Mouse (Mus musculus): ENCODE measurements around the gene Cd53.

The Cd53 gene

GRCm38 (mm10) chr3:106789930-106790329 lies at the start of gene Cd53:
TSS of gene Cd53 (minus strand) at chr3:106790149.
- DNase-seq: no peak

DNA sequence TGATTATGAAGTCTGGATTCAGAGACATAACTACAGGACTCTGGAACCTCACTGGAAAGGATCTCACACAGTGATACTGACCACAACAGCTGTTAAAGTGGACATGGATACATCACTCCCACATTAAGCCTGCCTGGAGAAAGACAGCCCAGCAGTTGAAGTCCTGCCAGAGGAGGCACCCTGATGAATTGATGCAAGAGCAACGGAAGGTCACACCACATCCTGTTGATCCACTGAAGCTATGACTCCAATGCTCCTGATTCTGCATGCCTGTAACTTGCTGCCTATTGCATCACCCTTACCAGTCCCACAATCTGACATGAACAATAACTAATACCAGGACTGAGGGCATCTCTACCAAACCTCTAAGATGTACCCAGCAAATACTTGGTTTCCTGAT lies 42.2 kb upstream of the Cd53 start:
- no peak for DNase-seq

DNA sequence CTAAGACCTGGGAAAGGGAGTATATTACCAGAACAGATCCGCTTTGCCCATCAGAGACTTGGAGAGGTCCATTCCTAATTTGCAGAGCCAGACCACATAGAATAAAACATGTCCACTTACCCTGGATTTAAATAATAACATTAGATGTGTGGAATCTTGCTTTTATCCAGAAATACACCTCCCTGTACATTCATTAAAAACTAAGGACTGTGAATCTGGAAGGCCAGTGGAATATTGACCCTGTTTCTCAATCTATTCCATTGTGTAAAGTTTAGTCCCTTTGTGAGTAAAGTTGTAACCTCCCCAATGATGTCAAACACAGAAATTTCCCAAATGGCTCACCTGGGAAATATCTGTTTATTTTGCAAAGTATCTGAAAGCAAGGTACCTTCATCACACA lies 36.2 kb upstream of the Cd53 start, which contains the start of gene Olfr266:
TSS of gene Olfr266 (minus strand) at position 101 of the 400 bp plus-strand sequence.
- DNase-seq: no peak

DNA sequence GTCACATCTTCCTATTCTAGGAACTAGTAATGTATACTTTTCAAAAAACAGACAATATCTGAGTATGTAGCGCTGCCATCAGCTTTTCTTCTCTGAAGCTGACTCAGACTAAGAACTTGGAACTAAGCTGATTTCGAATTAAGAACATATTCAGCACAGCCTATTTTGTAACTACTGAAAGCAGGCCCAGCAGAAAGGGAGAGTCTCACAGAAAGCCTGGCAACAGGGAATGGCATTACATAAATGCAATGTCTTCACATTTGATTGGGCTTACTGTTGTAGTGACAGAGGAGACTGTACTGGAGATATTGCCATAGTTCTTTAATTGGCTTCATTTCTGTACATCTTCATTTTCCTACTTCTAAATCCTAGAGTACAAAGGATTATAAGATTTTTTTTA lies 27.7 kb upstream of the Cd53 start:
- no peak for DNase-seq

GRCm38 (mm10) chr3:106808972-106809695 lies 19.2 kb upstream of the Cd53 start:
- no peak for DNase-seq

GRCm38 (mm10) chr3:106798079-106798478 lies 8.1 kb upstream of the Cd53 start:
- no peak for DNase-seq

DNA sequence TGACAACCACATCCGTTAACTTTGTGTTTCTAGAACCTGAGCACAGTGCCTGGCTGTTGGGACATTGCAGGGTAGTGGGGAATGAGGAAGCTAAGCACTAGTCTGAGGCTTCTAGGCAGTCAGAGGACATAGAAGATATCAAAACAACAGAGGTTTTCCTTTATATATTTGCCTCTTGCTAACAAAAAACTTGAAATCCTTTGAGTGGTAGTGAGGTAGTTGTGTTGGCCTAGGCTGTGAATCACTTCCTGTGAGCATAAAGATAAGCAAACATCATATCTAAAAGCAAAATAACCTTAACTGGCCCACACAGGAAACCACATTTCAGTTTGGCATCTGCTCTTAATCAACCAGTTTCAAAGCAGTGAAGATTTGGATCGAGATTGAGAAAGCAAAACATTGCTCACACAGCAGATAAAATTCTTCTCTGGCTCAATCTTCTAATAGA lies 1.5 kb downstream of the Cd53 start:
- no peak for DNase-seq

DNA sequence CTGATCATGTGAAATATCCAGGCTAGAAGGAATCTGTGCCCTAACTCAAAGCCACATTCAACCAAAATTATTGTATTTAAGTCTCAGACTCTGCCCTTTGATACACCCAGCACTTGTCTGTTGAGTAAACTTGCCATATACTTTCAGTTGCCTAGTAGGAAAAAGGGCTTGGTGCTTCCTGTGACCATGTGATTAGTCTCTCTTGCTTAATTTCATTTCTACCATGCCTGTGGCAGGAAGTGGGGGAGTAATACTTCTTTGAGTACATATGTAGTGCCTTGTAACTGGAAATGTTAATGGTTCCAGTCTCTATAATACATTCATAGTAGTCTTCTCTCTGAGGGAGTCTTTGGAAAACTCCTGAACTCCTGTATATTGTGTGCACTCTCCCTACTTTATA lies 2.0 kb downstream of the Cd53 start:
- DNase-seq: no peak

GRCm38 (mm10) chr3:106785130-106785529 lies 4.8 kb downstream of the Cd53 start:
- no peak for DNase-seq

DNA sequence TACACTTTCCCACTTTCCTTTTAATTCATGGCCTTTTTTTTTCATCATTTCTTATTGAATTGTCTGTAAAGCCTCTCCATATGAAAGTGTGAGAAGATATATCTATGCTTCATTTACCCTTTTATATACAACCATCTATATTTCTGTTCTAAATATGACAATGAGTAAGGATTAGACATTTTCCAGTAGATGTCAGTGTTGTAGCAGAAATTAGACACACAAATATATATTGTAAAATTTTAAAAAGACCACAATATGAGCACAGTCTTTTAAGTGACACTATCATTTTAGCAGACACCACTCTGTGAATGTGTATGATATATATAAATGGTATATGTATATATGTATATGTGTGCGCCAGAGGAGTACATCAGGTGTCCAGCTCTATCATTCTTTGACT lies 18.1 kb downstream of the Cd53 start:
- DNase-seq: no peak

DNA sequence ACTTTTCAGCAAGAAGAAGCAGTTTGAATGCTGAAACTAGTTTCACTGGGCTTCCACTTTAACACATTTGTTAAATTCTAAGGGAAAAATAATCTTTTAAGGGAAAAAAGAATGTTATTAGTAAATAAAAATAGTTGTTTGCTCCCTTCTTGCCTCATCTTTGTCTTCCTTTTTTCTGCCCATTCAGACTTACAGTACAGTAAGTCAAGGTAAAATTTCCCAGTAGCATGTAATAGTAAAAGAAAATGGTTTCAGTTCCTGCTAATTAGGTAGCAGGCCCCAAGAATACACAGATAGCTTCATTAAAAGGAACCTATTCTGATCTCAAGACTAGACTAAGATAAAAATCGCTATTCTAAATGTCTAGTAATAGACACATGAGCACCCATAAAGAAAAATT lies 34.1 kb downstream of the Cd53 start:
- DNase-seq: no peak

- DNase-seq: peak; percentile 90
These were observed 67.7 kb downstream of the Cd53 start for GRCm38 (mm10) chr3:106722028-106722945.

DNA sequence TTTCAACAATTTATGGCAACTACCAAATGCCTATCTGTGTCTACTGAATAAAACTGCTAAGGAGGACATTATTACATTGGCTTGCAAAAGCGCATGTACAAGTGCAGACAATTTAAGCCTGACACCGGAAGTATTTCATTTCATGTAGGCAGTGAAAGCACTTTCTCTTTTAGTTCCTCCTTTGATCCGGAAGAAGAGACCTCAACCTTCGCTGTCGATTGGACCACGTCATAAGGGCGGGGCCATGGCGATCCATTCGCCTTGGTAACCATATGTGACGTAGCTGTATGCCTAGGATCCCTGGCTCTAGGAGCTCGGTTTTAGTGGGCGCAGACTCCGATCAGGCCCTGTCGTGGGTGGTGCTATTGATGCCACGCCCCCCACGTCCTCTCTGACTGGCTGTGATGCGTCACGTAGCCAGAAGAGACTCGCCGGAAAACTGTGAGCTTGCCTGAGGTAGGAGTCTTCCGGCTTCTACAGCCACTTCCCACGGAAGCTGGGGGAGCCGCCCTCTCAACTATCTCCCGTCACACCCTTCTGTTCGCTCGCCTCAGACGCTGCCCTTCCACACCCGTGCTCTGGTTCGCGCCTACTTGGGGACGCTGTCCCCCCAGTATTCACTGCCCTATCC lies 68.4 kb downstream of the Cd53 start:
- DNase-seq: peak; percentile 95

Data from embryo, embryonic 11 days (tissue).